Mouse (Mus musculus) E14TG2a.4 (cell line): ENCODE measurements at regions not wholly inside any gene's neighbourhood (a gene's known extent, or its start where the extent isn't known, plus 50 kb on each side); places are given as distances from the start of the nearest gene placed in this dataset.

Experiments used
- CTCF ChIP-seq: conservative IDR thresholded peaks from 2 replicates; pipeline ENCODE4 v1.5.1; 2014; ENCODE audit warnings: low read length
- NANOG ChIP-seq: IDR thresholded peaks from 2 replicates; pipeline ENCODE4 v1.6.1; 2014; ENCODE audit warnings: borderline replicate concordance, low read length, mixed read lengths

GRCm38 (mm10) chr1:89344546-89344945 lies 110.1 kb upstream of the Agap1 start:
- peak; percentile 95 for TF ChIP-seq CTCF
- TF ChIP-seq NANOG = no peak
